Mouse (Mus musculus) megakaryocyte, embryonic 14.5 days (primary cell): Measurements from ENCODE around the gene Ube2h.

Experiments used
- FLI1 ChIP-seq: IDR thresholded peaks from 2 replicates; pipeline ENCODE4 v1.6.1; 2012; ENCODE audit warnings: low read length, inconsistent platforms, mixed read lengths
- GATA1 ChIP-seq: IDR thresholded peaks from 3 replicates; pipeline ENCODE4 v1.6.1; 2012; ENCODE audit warnings: mixed read lengths, low read length, inconsistent platforms, borderline replicate concordance

GRCm38 (mm10) chr6:30212468-30212867 lies 91.9 kb downstream of the Ube2h start:
- TF ChIP-seq GATA1, result no peak
- no peak for TF ChIP-seq FLI1
